Mouse (Mus musculus): ENCODE results near the gene S100a6. TPM values are rescaled to one million over a fixed set of nuclear protein-coding genes. Genes with fewer than 3 reads are reported as not detected.

Gene S100a6
- polyA plus RNA-seq, 1 experiment from 2014 or later: 18.3 TPM

DNA sequence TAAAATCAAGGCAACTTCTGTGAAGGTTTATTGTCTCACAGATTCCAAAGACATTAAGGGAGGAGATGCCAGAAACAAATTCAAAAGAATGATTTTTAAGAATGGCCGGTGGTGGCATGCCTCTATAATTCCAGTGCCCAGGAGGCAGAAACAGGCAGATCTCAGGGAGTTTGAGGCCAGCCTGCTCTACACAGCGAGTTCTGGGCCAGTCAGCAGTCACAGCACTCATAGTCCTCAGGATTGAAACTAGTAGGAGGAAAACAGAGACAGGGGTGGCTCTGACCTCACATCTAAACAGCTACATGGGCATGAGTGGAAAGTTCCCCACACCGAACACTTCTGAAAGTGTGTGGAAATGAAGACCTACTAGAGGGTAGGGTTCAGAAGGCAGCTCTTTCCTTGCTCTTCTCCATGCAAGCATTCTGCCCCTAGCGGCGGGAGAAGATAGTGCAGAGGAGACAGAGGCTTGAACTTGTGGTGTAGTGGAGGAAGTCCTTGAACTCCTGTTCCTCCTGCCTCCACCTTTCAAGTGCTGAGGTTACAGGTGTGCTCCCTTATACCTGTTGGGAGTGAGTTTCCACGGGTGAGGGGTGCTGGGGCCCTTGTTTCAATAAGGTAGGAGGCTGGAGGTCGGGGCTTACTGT is 27.0 kb downstream of the S100a6 start:
- H3K27me3 ChIP-seq (ENCODE audit: insufficient read depth, poor library complexity, severe bottlenecking): no peaks in the 10 kb centered on the region
- H3K4me1 ChIP-seq (replicated peaks): no peaks in the 10 kb centered on the region
- no peak overlapping the region for H3K4me3 ChIP-seq
- no peaks in the 10 kb centered on the region for H3K9me3 ChIP-seq
- 52% methylated on average over 7 of the region's 7 CpGs for WGBS
- peak; percentile 39 for DNase-seq (ENCODE audit: low spot score)
- H3K27ac ChIP-seq: no peak overlapping the region
- H3K36me3 ChIP-seq: no peaks in the 10 kb centered on the region

- 86% methylated on average over 7 of the region's 7 CpGs for WGBS
- DNase-seq (ENCODE audit: low spot score): no peak
- H3K4me1 ChIP-seq (replicated peaks): no peaks in the 10 kb centered on the region
- no peak overlapping the region for H3K27ac ChIP-seq
- no peaks in the 10 kb centered on the region for H3K36me3 ChIP-seq
- no peaks in the 10 kb centered on the region for H3K27me3 ChIP-seq (ENCODE audit: insufficient read depth, poor library complexity, severe bottlenecking)
- H3K4me3 ChIP-seq: no peak overlapping the region
- H3K9me3 ChIP-seq: no peaks in the 10 kb centered on the region
These were observed 28.3 kb downstream of the S100a6 start for GRCm38 (mm10) chr3:90640981-90641380.

DNA sequence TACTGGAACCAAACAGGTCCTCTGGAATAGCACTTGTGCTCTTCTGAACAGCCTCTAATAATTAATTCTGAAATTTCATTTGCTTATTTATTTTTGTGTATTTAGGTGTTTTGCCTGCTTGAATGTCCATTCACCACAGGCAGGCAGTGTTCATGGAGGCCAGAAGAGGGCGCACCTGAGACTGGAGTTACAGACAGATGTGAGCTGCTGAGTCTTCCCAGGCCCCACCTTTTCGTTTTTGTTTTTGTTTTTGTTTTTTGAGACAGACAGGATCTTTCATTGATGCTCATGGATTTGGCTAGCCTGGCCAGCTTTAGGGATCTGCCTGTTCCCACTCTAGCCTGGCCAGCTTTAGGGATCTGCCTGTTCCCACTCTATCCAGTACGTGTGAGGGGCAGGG is 31.5 kb downstream of the S100a6 start:
- Histone ChIP-seq H3K27me3 (ENCODE audit: insufficient read depth, poor library complexity, severe bottlenecking) (no peaks in the 10 kb centered on the region), H3K36me3 (no peaks in the 10 kb centered on the region), H3K27ac (no peak overlapping the region), H3K9me3 (no peaks in the 10 kb centered on the region), H3K4me1 (replicated peaks) (no peaks in the 10 kb centered on the region), H3K4me3 (no peak overlapping the region)
- WGBS: 50% methylated on average over 3 of the region's 3 CpGs
- peak; percentile 15 for DNase-seq (ENCODE audit: low spot score)

- Histone ChIP-seq H3K4me3 (no peak overlapping the region), H3K36me3 (no peaks in the 10 kb centered on the region), H3K27ac (no peak overlapping the region), H3K27me3 (ENCODE audit: insufficient read depth, poor library complexity, severe bottlenecking) (no peaks in the 10 kb centered on the region), H3K9me3 (no peaks in the 10 kb centered on the region), H3K4me1 (replicated peaks) (no peaks in the 10 kb centered on the region)
- no peak for DNase-seq (ENCODE audit: low spot score)
- WGBS: 78% methylated on average over 1 of the region's 1 CpGs
These were observed 34.6 kb downstream of the S100a6 start for GRCm38 (mm10) chr3:90647291-90647690.

DNA sequence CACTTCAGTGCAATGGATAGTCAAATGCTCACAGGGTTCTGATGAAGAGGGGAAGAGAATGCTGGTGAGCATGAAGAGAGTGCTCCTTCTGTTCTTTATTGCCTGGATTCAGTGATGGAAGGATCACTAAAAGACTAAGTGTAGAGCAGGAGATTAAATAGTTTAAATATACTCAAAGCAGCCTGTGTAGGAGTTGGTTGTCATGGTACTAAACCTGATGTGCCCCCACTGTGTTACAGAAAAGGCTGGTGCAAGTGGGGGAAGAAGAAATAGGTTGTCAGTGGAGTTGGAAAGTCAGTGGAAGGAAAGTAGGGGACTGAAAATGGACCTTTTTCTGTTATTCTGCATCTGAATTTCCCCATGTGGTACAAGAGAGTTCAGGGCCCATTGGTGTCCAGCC is 36.3 kb downstream of the S100a6 start:
- DNase-seq (ENCODE audit: low spot score): no peak
- Histone ChIP-seq H3K27ac (no peak overlapping the region), H3K36me3 (no peaks in the 10 kb centered on the region), H3K4me1 (replicated peaks) (no peaks in the 10 kb centered on the region), H3K27me3 (ENCODE audit: insufficient read depth, poor library complexity, severe bottlenecking) (no peaks in the 10 kb centered on the region), H3K4me3 (no peak overlapping the region), H3K9me3 (no peaks in the 10 kb centered on the region)

- Histone ChIP-seq H3K4me1 (replicated peaks) (no peaks in the 10 kb centered on the region), H3K27ac (no peak overlapping the region), H3K36me3 (no peaks in the 10 kb centered on the region), H3K9me3 (no peaks in the 10 kb centered on the region), H3K27me3 (ENCODE audit: insufficient read depth, poor library complexity, severe bottlenecking) (no peaks in the 10 kb centered on the region), H3K4me3 (no peak overlapping the region)
- DNase-seq (ENCODE audit: low spot score): no peak
- 86% methylated on average over 2 of the region's 2 CpGs for WGBS
These were observed 37.1 kb downstream of the S100a6 start for GRCm38 (mm10) chr3:90649832-90650231.

GRCm38 (mm10) chr3:90652878-90653508 is 40.3 kb downstream of the S100a6 start:
- DNase-seq (ENCODE audit: low spot score): peak; percentile 69
- H3K9me3 ChIP-seq: no peaks in the 10 kb centered on the region
- no peaks in the 10 kb centered on the region for H3K36me3 ChIP-seq
- H3K4me1 ChIP-seq (replicated peaks): no peaks in the 10 kb centered on the region
- 35% methylated on average over 5 of the region's 5 CpGs for WGBS
- no peak overlapping the region for H3K4me3 ChIP-seq
- no peaks in the 10 kb centered on the region for H3K27me3 ChIP-seq (ENCODE audit: insufficient read depth, poor library complexity, severe bottlenecking)
- no peak overlapping the region for H3K27ac ChIP-seq

GRCm38 (mm10) chr3:90653717-90654116 is 41.0 kb downstream of the S100a6 start, which contains the start of gene S100a7a:
Gene S100a7a, plus strand, starts transcription at chr3:90654017.
- H3K4me3 ChIP-seq: no peak within 1 kb of the TSS
- no peaks in the 10 kb centered on the region for H3K36me3 ChIP-seq
- DNase-seq (ENCODE audit: low spot score): no peak
- no peaks in the 10 kb centered on the region for H3K9me3 ChIP-seq
- no peaks in the 10 kb centered on the region for H3K4me1 ChIP-seq (replicated peaks)
- H3K27me3 ChIP-seq (ENCODE audit: insufficient read depth, poor library complexity, severe bottlenecking): no peaks in the 10 kb centered on the region
- H3K27ac ChIP-seq: no peak within 1 kb of the TSS

DNA sequence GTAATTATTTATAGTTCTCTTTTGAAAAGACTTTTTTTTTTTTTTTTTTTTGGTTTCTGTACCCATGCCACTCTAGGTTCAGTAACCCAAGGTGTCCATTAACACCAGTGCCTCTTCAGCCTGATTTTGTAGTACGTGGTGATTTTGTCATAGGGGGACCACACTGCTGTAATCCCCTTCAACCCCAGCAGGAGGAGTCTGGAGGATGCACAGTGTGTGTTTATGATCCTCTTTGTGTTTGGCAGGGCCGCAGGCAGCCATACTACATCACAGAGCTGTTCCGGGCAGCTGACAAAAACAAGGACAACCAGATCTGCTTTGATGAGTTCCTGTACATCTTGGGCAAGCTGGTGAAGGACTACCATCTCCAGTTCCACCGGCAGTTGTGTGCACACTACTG is 44.7 kb downstream of the S100a6 start:
- no peak overlapping the region for H3K27ac ChIP-seq
- WGBS: 80% methylated on average over 4 of the region's 4 CpGs
- H3K36me3 ChIP-seq: no peaks in the 10 kb centered on the region
- no peaks in the 10 kb centered on the region for H3K4me1 ChIP-seq (replicated peaks)
- H3K4me3 ChIP-seq: no peak overlapping the region
- no peak for DNase-seq (ENCODE audit: low spot score)
- H3K27me3 ChIP-seq (ENCODE audit: insufficient read depth, poor library complexity, severe bottlenecking): no peaks in the 10 kb centered on the region
- H3K9me3 ChIP-seq: no peaks in the 10 kb centered on the region

DNA sequence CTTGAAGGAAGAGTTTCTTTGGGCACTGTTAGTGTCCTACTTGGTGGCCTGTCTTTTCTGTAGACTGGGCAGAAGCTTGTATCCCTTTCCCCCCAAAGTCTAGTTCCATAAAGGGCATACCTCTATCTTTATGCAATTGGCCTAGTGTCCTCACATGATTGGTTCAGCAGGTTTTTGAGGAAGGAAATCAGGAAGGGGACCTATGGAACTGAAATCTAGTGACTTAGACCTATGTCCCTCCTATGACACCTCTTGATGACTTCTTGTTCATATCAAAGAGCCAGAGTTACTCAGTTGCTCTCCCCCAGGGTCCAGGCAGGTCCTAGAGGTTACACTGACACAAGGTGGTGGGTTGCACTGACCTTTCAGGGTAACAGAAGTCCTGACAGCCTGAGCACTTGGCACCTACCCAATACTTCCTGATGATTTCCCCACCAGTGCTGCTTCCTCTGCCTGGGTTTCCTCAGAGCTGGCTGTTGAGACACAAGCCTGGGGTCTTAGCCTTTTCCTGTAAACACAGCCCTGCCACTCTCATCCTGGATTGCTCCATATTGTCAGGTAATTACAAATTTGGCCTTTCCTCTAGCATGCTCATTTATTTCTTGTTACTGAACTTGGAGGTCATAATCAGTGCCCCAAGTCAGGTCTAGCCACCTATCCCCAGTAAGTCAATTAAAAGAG is 46.8 kb downstream of the S100a6 start:
- no peaks in the 10 kb centered on the region for H3K9me3 ChIP-seq
- H3K27ac ChIP-seq: no peak overlapping the region
- no peaks in the 10 kb centered on the region for H3K27me3 ChIP-seq (ENCODE audit: insufficient read depth, poor library complexity, severe bottlenecking)
- no peaks in the 10 kb centered on the region for H3K4me1 ChIP-seq (replicated peaks)
- no peaks in the 10 kb centered on the region for H3K36me3 ChIP-seq
- no peak for DNase-seq (ENCODE audit: low spot score)
- no peak overlapping the region for H3K4me3 ChIP-seq

DNA sequence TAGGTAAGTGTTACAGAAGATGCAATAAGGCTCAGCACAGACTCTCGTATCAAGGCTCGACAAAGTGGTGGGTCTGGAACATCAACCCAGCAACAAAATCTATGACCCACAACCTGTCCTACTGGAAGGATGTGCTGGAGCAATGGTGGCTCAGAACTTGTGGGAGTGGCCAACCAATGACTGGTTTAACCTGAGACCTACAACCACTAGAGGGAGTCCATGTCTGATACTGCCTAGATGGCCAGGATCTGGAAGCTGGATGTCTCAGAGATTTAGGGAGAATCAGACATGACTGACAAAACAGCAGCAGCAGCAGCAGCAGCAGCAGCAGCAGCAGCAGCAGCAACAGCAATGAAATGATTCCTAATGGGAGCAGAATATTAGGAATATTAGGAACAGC is 51.5 kb downstream of the S100a6 start:
- H3K27ac ChIP-seq: no peak overlapping the region
- no peaks in the 10 kb centered on the region for H3K4me1 ChIP-seq (replicated peaks)
- 84% methylated on average over 2 of the region's 2 CpGs for WGBS
- DNase-seq (ENCODE audit: low spot score): no peak
- no peak overlapping the region for H3K4me3 ChIP-seq
- H3K9me3 ChIP-seq: no peaks in the 10 kb centered on the region
- no peaks in the 10 kb centered on the region for H3K36me3 ChIP-seq
- no peaks in the 10 kb centered on the region for H3K27me3 ChIP-seq (ENCODE audit: insufficient read depth, poor library complexity, severe bottlenecking)

GRCm38 (mm10) chr3:90668846-90669245 is 56.2 kb downstream of the S100a6 start, which contains the start of gene S100a8:
Gene S100a8, plus strand, starts transcription at chr3:90668978.
- Histone ChIP-seq H3K4me1 (replicated peaks) (no peaks in the 10 kb centered on the region), H3K27ac (no peak within 1 kb of the TSS), H3K4me3 (no peak within 1 kb of the TSS), H3K36me3 (no peaks in the 10 kb centered on the region), H3K9me3 (no peaks in the 10 kb centered on the region), H3K27me3 (ENCODE audit: insufficient read depth, poor library complexity, severe bottlenecking) (no peaks in the 10 kb centered on the region)
- no peak for DNase-seq (ENCODE audit: low spot score)
- WGBS: 76% methylated on average over 8 of the region's 8 CpGs
